Mouse (Mus musculus): ENCODE measurements around the gene Dusp6.

DNA sequence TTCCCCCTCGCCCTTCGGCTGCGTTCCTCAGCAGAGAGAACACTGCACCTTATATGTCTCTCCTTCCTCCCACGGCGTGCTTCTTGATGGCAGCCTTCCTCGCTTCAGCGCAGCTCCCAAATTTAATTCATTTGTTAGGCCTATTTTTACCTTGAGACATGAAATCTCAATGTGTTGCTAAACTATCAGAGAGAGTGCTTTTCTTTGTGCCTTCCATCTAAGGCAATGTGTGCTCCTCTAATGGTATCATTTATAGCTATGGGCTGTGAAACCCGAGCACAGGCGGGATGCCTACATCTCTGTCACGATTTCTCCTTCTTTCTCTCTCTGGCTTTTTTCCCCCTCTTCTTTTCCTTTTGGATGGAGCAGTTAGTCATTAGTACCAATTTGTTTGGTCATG lies 47.2 kb downstream of the Dusp6 start:
- TF ChIP-seq TAL1 (IDR thresholded peaks at IDR 0.05; ENCODE audit: low read length) = no peak
- TF ChIP-seq GATA1 (IDR thresholded peaks at IDR 0.05; ENCODE audit: low read length) = no peak

Data from erythroblast, embryonic 14.5 days (primary cell).